Mouse (Mus musculus) stomach, postnatal 0 days (tissue): ENCODE measurements around the gene Nsun2.

Source experiments
- CTCF ChIP-seq: IDR thresholded peaks from 2 replicates; pipeline ENCODE4 v1.5.1; 2016; ENCODE audit warnings: antibody characterized with exemption, low read depth, mild to moderate bottlenecking, moderate library complexity
- EP300 ChIP-seq: optimal IDR thresholded peaks from 2 replicates; pipeline ENCODE3; 2016; ENCODE audit warnings: antibody characterized with exemption

DNA sequence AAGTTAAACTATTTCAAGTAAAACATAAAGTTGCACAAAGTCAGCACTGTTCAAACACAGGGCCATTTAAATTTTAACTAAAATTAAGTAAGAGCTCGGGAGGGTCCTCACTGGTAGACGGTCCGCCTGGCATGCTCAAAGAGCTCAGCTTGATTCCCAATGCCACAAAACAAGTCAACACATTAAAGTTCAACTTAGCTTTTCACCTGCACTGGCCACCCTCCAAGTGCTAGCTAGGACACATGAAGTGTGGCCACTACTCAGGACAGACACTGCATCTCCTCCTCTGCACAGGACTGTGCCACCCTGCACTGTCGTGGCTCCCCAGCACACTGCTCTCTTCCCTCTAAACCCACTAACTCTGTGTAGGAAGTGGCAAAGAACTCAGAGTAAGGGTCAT is 7.7 kb upstream of the Nsun2 start:
- TF ChIP-seq CTCF: no peak
- TF ChIP-seq EP300: no peak
